Mouse (Mus musculus) left cerebral cortex, adult 18-20 months (tissue): ENCODE measurements at regions not wholly inside any gene's neighbourhood (a gene's known extent, or its start where the extent isn't known, plus 50 kb on each side); places are given as distances from the start of the nearest gene placed in this dataset.

ENCODE experiments used
- DNase-seq, 2 experiments: peaks; one replicate each; pipeline ENCODE4 v3.0.0; 2021 to 2022; ENCODE audit warnings: low spot score in 2 of 2, mixed read lengths in 1 of 2

DNA sequence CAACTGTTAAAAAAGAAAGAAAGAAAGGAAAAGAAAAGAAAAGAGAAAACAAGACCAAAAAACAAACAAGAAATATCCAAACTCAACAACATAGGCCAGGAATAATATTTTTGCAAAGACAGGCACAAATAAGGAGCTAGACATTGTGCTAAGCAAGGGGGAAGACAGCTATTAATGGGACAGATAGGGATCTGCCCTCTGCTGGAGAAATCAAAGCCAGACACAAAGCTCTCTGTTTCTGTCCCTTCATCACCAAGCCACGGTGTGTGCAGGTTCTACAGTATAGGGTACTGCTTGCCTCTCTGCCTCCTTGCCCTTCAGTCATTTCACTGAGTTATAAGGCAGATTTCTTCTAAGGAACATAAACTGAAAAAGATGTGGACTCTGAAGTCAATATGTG is 57.8 kb upstream of the Chchd3 start:
- DNase-seq, result no peak

GRCm38 (mm10) chr6:33120581-33120980 is 60.5 kb upstream of the Chchd3 start:
- peak; percentile 4 to 20 for DNase-seq

DNA sequence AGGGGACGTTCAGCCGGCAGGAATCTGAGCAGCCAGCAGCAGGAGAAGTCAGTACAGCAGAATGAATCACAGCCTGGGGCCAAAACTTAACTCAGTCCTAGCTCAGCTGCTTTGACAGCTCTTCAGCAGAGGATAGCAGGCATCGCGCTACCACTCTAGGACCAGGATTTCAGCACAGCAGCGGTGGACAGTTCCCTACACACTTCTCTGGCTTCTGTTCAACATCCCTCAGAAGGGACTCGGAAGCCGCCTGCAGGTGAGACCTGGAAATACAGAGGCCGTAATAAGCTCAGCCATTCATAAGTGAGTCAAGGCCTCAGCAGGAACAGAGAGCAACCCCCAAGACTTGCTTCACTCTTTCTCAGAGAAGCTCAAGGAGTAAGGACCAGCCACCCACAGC is 66.5 kb upstream of the Chchd3 start:
- DNase-seq, result peak; percentile 49 to 67

- no peak for DNase-seq
Measured at GRCm38 (mm10) chr6:33136906-33137305, 76.8 kb upstream of the Chchd3 start.

DNA sequence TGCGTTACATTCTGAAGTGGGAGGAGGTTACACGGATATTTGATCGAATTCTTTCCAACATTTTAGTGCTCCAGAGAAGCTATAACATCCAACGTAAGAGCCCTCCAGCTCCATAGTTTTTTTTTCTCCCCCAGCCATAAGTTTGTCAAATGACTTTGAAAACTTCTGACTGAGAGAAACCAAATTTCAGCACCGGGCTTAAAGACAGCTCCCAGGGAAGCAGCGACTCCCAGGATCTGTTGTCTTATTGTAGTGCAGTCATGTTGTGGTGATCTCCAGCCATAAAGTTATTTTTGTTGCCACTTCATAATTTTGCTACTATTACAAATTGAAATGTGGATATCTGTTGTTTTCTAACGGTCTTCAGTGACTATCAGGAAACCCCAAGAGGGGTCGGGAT is 77.8 kb upstream of the Chchd3 start:
- no peak for DNase-seq

DNA sequence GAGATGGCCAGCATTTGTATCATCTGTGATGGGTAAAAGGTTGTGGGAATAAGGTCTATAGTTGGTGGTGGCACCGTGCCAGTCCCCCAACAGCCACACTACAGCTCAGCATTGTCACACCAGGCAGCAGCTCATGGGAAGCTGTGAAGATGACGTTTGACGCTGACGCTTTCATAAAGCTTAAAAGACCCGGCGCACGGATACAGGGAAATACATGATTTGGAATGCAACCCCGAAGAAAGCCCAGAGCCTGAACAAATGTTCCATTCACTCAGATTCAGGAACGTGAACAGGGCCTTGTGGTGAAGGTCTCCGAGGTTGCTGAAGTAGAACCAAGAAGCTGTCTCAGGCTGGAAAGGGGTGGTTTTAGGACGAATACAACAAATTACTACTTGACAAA is 82.4 kb upstream of the Exoc4 start:
- DNase-seq, result no peak

- DNase-seq, result no peak
Measured at GRCm38 (mm10) chr6:33173606-33174005, 75.3 kb upstream of the Exoc4 start.

GRCm38 (mm10) chr6:33174616-33175015 is 74.3 kb upstream of the Exoc4 start:
- DNase-seq, result no peak

DNA sequence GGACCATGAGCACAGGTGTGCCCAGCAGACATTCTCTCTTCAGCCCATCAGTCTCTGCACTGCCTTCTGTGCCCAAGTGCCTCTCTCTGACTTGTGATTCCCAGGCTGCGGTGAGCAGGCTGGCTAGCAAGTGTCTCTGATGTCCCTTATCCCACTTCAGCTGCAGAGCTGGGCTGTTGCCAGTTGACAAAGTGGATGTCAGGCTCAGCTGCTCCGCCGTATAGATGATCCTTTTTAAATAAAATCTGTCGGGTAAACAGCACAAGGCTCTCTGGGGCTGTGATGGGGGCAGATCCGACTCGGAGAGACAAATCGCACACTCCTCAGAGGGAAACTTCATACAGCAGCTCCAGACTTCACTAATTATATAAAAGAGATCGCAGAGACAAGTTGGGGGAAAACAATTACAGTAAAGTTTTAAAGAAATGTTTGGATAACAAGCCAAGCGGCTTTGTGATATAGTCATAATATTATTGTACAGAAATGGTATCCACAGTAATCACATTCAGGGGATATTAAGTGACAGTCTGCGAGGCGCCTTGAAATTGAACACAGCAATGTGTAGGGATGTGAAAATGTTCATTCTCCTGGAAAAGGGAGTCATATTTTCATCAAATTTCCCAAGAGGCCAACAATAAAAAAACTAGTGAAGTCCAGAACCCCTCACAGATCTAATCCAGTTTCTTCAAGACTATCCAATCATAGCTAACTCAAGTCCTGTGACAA is 59.2 kb upstream of the Exoc4 start:
- no peak for DNase-seq

DNA sequence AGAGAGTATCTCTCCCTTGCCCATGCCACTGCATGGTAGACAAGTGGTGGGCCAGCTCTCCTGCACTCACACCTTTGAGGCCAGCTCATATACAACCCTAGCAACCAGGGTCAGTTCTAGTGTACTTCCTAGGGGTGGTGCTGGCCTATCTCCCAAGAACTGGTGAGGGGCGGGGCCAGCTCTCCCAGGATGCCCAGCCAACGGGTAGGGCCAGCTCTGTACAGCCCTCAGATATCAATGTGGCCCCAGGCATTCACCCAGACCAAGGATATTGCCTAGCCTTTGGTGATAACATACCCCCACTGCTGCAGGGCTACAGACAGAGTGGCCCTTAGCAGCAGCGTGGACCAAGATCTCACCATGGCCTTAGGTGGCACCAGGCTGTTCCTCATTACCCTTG is 55.1 kb upstream of the Exoc4 start:
- no peak for DNase-seq
